In the genomic region with DNA sequence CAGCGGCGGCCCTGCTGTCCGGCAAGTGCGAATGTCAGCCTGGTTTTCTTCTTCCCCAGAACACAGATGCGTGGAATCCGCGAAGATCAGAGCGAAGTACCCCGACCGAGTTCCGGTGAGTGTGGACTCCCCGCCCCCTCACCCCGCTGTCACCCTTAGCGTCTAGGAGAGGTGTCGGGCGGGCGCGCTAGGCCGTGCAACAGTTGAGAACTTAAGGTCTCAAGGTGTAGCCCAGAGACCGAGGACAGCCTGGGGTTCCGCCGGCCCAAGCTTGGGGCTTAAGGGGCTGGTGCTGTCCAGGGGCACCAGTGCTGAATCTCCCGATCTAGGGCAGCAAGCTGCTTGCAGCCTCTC, we compare ENCODE assay signal across 8 mouse cellular contexts. TPM values are rescaled to one million over a fixed set of nuclear protein-coding genes. Genes with fewer than 3 reads are reported as not detected.
DNase-seq lines count a peak whose midpoint lies in the region; ATAC-seq and TF ChIP-seq lines count a peak whose summit lies in the region.

No protein-coding gene starts in this region.

- peak; percentile 52 for ATAC-seq in common myeloid progenitor, adult 5-6 weeks (replicated peaks; ENCODE audit: low read depth, poor library complexity, severe bottlenecking)
- ATAC-seq in intestine, embryonic 16.5 days: 0 out of 2 replicates have a peak, but pooled peaks have one; percentile 14
- ATAC-seq in liver, embryonic 14.5 days (ENCODE audit: insufficient read depth): peak; percentile 15
- 0 out of 2 replicates have a peak, but pooled peaks have one; percentile 19 for ATAC-seq in stomach, embryonic 15.5 days (ENCODE audit: insufficient read depth, low FRiP score, low read depth)

- no peaks in the 10 kb centered on the region for H3K27me3 ChIP-seq in intestine, embryonic 16.5 days (replicated peaks; ENCODE audit: control insufficient read depth, insufficient read depth, low read length)
- no peaks in the 10 kb centered on the region for H3K27me3 ChIP-seq in liver, embryonic 14.5 days (ENCODE audit: control insufficient read depth, insufficient read depth, low read length)
- H3K27me3 ChIP-seq in myocyte (ENCODE audit: control insufficient read depth, insufficient read depth, insufficient read length): no peaks in the 10 kb centered on the region
- no peaks in the 10 kb centered on the region for H3K27me3 ChIP-seq in stomach, embryonic 15.5 days (replicated peaks)

- WGBS in intestine, embryonic 16.5 days: under 1% methylated on average over 23 of the region's 23 CpGs
- under 1% methylated on average over 23 of the region's 23 CpGs for WGBS in liver, embryonic 14.5 days (ENCODE audit: insufficient replicate concordance)
- under 1% methylated on average over 23 of the region's 23 CpGs for WGBS in stomach, embryonic 15.5 days

- H3K36me3 ChIP-seq in intestine, embryonic 16.5 days (ENCODE audit: control insufficient read depth, insufficient read depth, low read length): no peaks in the 10 kb centered on the region
- peaks cover 33% of the 10 kb centered on the region for H3K36me3 ChIP-seq in liver, embryonic 14.5 days (replicated peaks; ENCODE audit: control insufficient read depth, insufficient read depth, low read depth)
- H3K36me3 ChIP-seq in myocyte (ENCODE audit: control insufficient read depth, insufficient read depth): peaks cover 13% of the 10 kb centered on the region
- peaks cover 21% of the 10 kb centered on the region; the same call in 1 of the 2 replicates for H3K36me3 ChIP-seq in stomach, embryonic 15.5 days

- H3K4me2 ChIP-seq in intestine, embryonic 16.5 days (ENCODE audit: low read depth, low read length): peak overlapping the region; percentile 94
- H3K4me2 ChIP-seq in liver, embryonic 14.5 days (ENCODE audit: low read depth): peak overlapping the region; percentile 95
- H3K4me2 ChIP-seq in myocyte (ENCODE audit: low read depth): peak overlapping the region; percentile 75
- H3K4me2 ChIP-seq in stomach, embryonic 15.5 days: peak overlapping the region; percentile 96

- peak overlapping the region; percentile 87 for H3K9ac ChIP-seq in intestine, embryonic 16.5 days (ENCODE audit: low read depth, low read length)
- H3K9ac ChIP-seq in liver, embryonic 14.5 days (replicated peaks): peak overlapping the region; percentile 95
- peak overlapping the region; percentile 67 for H3K9ac ChIP-seq in stomach, embryonic 15.5 days

- no peaks in the 10 kb centered on the region for H3K9me3 ChIP-seq in intestine, embryonic 16.5 days (ENCODE audit: control insufficient read depth, low read length)
- H3K9me3 ChIP-seq in liver, embryonic 14.5 days (ENCODE audit: control insufficient read depth, low read length): no peaks in the 10 kb centered on the region
- no peaks in the 10 kb centered on the region for H3K9me3 ChIP-seq in stomach, embryonic 15.5 days

- H3K79me2 ChIP-seq in myocyte (ENCODE audit: control insufficient read depth, insufficient read depth): no peaks in the 10 kb centered on the region

- H3K4me3 ChIP-seq in intestine, embryonic 16.5 days (ENCODE audit: low read length): peak overlapping the region; percentile 93
- peak overlapping the region; percentile 83 for H3K4me3 ChIP-seq in liver, embryonic 14.5 days (ENCODE audit: insufficient read depth in 1 of 2, low read depth in 2 of 2, low read length in 2 of 2)
- H3K4me3 ChIP-seq in myocyte: peak overlapping the region; percentile 63
- H3K4me3 ChIP-seq in stomach, embryonic 15.5 days (replicated peaks): peak overlapping the region; percentile 87

- H3K27ac ChIP-seq in intestine, embryonic 16.5 days (ENCODE audit: low read length): peak overlapping the region; percentile 56; the same call in 1 of the 2 replicates
- H3K27ac ChIP-seq in liver, embryonic 14.5 days: peak overlapping the region; percentile 95
- peak overlapping the region; percentile 83 for H3K27ac ChIP-seq in stomach, embryonic 15.5 days

- no peak for TF ChIP-seq POLR2A in myocyte (IDR thresholded peaks at IDR 0.05; ENCODE audit: insufficient read length, low read depth)

- DNase-seq in 3134 (ENCODE audit: extremely low read depth, insufficient read length, low spot score) (peak; percentile 40), MN1 (ENCODE audit: low spot score) (peak; percentile 55)
- peak; percentile 27 to 44 for DNase-seq in gastrocnemius, postnatal 4 days (ENCODE audit: low spot score in 2 of 2)
- DNase-seq in liver, embryonic 14.5 days (ENCODE audit: low read depth in 3 of 3, low spot score in 3 of 3): peak in 2 of 3 experiments; percentile 44 to 59

- no peak for TF ChIP-seq CTCF in liver, embryonic 14.5 days (IDR thresholded peaks at IDR 0.05; ENCODE audit: low read depth)

- H3ac ChIP-seq in myocyte (ENCODE audit: control insufficient read depth, insufficient read length): peak overlapping the region; percentile 34

- no peak for TF ChIP-seq EP300 in liver, embryonic 14.5 days (IDR thresholded peaks at IDR 0.05; ENCODE audit: low read depth)

- peaks cover 12% of the 10 kb centered on the region; the same call in 1 of the 2 replicates for H3K4me1 ChIP-seq in intestine, embryonic 16.5 days (ENCODE audit: control insufficient read depth, insufficient read depth, low read length)
- H3K4me1 ChIP-seq in liver, embryonic 14.5 days (replicated peaks; ENCODE audit: control insufficient read depth in 2 of 2, insufficient read depth in 2 of 2, low read length in 1 of 2): peaks cover 16 to 22% of the 10 kb centered on the region in 2 experiments
- H3K4me1 ChIP-seq in stomach, embryonic 15.5 days: peaks cover 18% of the 10 kb centered on the region

TF ChIP-seq in myocyte, 11 proteins besides CTCF, POLR2A, EP300 and RAD21:
- TF ChIP-seq MYOD1 (IDR thresholded peaks at IDR 0.05; ENCODE audit: control insufficient read depth in 1 of 3, insufficient read length in 2 of 3, low read depth in 2 of 3): no peak
- TF ChIP-seq REST (IDR thresholded peaks at IDR 0.05; ENCODE audit: insufficient read depth, insufficient read length): peak; percentile 90
- no peak for TF ChIP-seq USF1 (IDR thresholded peaks at IDR 0.05; ENCODE audit: low read depth)
- no peak for TF ChIP-seq SRF (IDR thresholded peaks at IDR 0.05; ENCODE audit: control insufficient read depth, insufficient read length, low read depth)
- TF ChIP-seq POLR2AphosphoS2 (IDR thresholded peaks at IDR 0.05; ENCODE audit: insufficient read length, low read depth): no peak
- no peak for TF ChIP-seq MAX (IDR thresholded peaks at IDR 0.05; ENCODE audit: low read depth)
- no peak for TF ChIP-seq MYOG (IDR thresholded peaks at IDR 0.05; ENCODE audit: control insufficient read depth in 1 of 3, insufficient read depth in 1 of 3, insufficient read length in 2 of 3, low read depth in 2 of 3)
- TF ChIP-seq CEBPB (IDR thresholded peaks at IDR 0.05; ENCODE audit: insufficient read depth, poor library complexity, severe bottlenecking): no peak

RNA-seq across cellular contexts. Expression of a gene that starts 0.6 kb away (rescaled TPM):
- 28.6 and 41.6 TPM in 2 replicates for total RNA-seq in common myeloid progenitor, adult 5-6 weeks (2017)
- 10 to 100 TPM; 72.7 to 74.9 TPM for total RNA-seq in gastrocnemius, postnatal 4 days (2021)
- polyA plus RNA-seq in intestine, embryonic 16.5 days (2015; fragmentation: Nextera tagmentation; extraction: Ambion mirVana): 208 and 212 TPM in 2 replicates
- 26.5 and 50.5 TPM in 2 replicates for polyA plus RNA-seq in liver, embryonic 14.5 days (2012; rRNA removed)
- 184 and 188 TPM in 2 replicates for polyA plus RNA-seq in liver, embryonic 14.5 days (2014; fragmentation: Nextera tagmentation; extraction: Ambion mirVana)
- polyA plus RNA-seq in myocyte (2012; fragmentation: generic; extraction: Trizol): 64.5 TPM
- 189 and 205 TPM in 2 replicates for polyA plus RNA-seq in stomach, embryonic 15.5 days (2015; fragmentation: Nextera tagmentation; extraction: Ambion mirVana)

RNA-seq across cellular contexts. Expression of a gene that starts 7.4 kb away (rescaled TPM):
- total RNA-seq in common myeloid progenitor, adult 5-6 weeks (2017): 1.5 and 3.6 TPM in 2 replicates
- total RNA-seq in gastrocnemius, postnatal 4 days (2021): 1 to 10 TPM; 3.4 to 3.9 TPM
- polyA plus RNA-seq in intestine, embryonic 16.5 days (2015; fragmentation: Nextera tagmentation; extraction: Ambion mirVana): 8.6 and 8.9 TPM in 2 replicates
- polyA plus RNA-seq in liver, embryonic 14.5 days (2012; rRNA removed): 1.4 and 1.7 TPM in 2 replicates
- polyA plus RNA-seq in liver, embryonic 14.5 days (2014; fragmentation: Nextera tagmentation; extraction: Ambion mirVana): 2.0 and 2.4 TPM in 2 replicates
- polyA plus RNA-seq in myocyte (2012; fragmentation: generic; extraction: Trizol): 4.5 TPM
- 10.8 and 13.1 TPM in 2 replicates for polyA plus RNA-seq in stomach, embryonic 15.5 days (2015; fragmentation: Nextera tagmentation; extraction: Ambion mirVana)

RNA-seq across cellular contexts. Expression of a gene that starts 30.8 kb away (rescaled TPM):
- not detected in 2 replicates for total RNA-seq in common myeloid progenitor, adult 5-6 weeks (2017)
- total RNA-seq in gastrocnemius, postnatal 4 days (2021): 1 to 10 TPM; 3.4 to 4.7 TPM
- polyA plus RNA-seq in intestine, embryonic 16.5 days (2015; fragmentation: Nextera tagmentation; extraction: Ambion mirVana): 0.97 and 1.4 TPM in 2 replicates
- polyA plus RNA-seq in liver, embryonic 14.5 days (2012; rRNA removed): 0.02 and 0.03 TPM in 2 replicates
- polyA plus RNA-seq in liver, embryonic 14.5 days (2014; fragmentation: Nextera tagmentation; extraction: Ambion mirVana): not detected in 2 replicates
- 0.14 TPM for polyA plus RNA-seq in myocyte (2012; fragmentation: generic; extraction: Trizol)
- polyA plus RNA-seq in stomach, embryonic 15.5 days (2015; fragmentation: Nextera tagmentation; extraction: Ambion mirVana): 2.0 and 2.2 TPM in 2 replicates

RNA-seq across cellular contexts. Expression of a gene that starts 51.0 kb away (rescaled TPM):
- total RNA-seq in common myeloid progenitor, adult 5-6 weeks (2017): 3.8 and 6.0 TPM in 2 replicates
- 1 to 10 TPM; 2.6 to 2.7 TPM for total RNA-seq in gastrocnemius, postnatal 4 days (2021)
- 6.7 and 7.6 TPM in 2 replicates for polyA plus RNA-seq in intestine, embryonic 16.5 days (2015; fragmentation: Nextera tagmentation; extraction: Ambion mirVana)
- 2.8 and 3.4 TPM in 2 replicates for polyA plus RNA-seq in liver, embryonic 14.5 days (2012; rRNA removed)
- polyA plus RNA-seq in liver, embryonic 14.5 days (2014; fragmentation: Nextera tagmentation; extraction: Ambion mirVana): 2.4 and 2.5 TPM in 2 replicates
- polyA plus RNA-seq in myocyte (2012; fragmentation: generic; extraction: Trizol): 2.8 TPM
- 8.5 and 10.0 TPM in 2 replicates for polyA plus RNA-seq in stomach, embryonic 15.5 days (2015; fragmentation: Nextera tagmentation; extraction: Ambion mirVana)

Comparison
In these comparisons a context has a peak if more than half of its experiments do, and no peak if none do; other contexts are left out.
1. Peak in every context shown above with its lines: DNase-seq, ATAC-seq, H3K4me3 ChIP-seq and H3K27ac ChIP-seq.